Mouse (Mus musculus) skeletal muscle tissue, adult 2 months (tissue): ENCODE data around the gene Wfikkn2.

Source experiments
- DNase-seq: peaks from one replicate; pipeline ENCODE4 v3.0.0-alpha.2; 2012; ENCODE audit warnings: low read depth, low spot score

Wfikkn2 gene

DNA sequence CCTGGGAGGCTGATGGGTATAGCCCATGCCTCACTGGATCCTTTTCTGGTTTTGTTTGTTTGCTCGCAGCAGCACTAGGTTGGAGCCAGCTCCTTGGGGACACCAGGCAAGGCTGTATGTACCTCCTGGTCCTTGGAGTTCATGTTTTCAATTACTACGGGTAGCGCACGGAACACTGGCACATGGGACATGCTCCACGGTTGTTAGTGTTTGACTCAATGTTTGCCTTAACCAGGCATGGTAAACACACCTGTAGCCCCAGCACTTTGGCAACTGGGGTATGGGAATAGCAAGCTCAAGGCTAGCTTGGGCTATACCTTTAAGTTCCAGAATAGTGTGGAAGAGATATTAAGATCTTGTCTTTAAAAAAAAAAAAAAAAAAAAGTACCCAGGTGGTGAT lies 55.1 kb downstream of the Wfikkn2 start:
- no peak for DNase-seq

DNA sequence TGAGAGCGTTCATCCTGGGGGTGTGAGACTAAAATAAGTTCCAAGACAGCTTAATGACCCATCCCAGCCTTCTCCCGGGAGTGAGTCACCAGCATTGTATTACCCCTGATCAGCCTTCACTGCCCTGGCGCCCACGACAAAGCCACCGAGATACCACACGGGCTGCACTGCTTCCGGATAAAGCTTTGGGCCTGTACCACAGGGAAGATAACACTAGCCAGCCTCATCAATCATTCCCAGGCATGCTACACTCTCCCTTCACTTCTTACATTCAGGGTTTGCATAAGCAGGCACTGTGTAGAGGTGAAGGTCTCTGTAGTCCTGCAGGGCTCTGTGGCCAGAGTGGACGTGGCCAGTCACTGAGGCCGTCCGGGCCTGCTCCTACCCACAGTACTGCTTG lies 56.2 kb downstream of the Wfikkn2 start:
- no peak for DNase-seq
